Mouse (Mus musculus): Measurements from ENCODE around the gene Celsr3.

Gene Celsr3

GRCm38 (mm10) chr9:108806831-108807230 is 19.3 kb upstream of the Celsr3 start:
- no peak for DNase-seq (ENCODE audit: low spot score in 2 of 2)

GRCm38 (mm10) chr9:108807674-108808073 is 18.4 kb upstream of the Celsr3 start:
- DNase-seq (ENCODE audit: low spot score in 2 of 2): no peak

GRCm38 (mm10) chr9:108808163-108808665 is 17.9 kb upstream of the Celsr3 start, which contains the start of gene Nckipsd:
Nckipsd (plus strand) TSS chr9:108808368.
- DNase-seq (ENCODE audit: low spot score in 2 of 2): peak; percentile 97 to 98

- DNase-seq (ENCODE audit: low spot score in 2 of 2): no peak
These were observed 16.9 kb upstream of the Celsr3 start for GRCm38 (mm10) chr9:108809188-108809587.

- DNase-seq (ENCODE audit: low spot score in 2 of 2): no peak
These were observed 16.4 kb upstream of the Celsr3 start for GRCm38 (mm10) chr9:108809723-108810122.

- DNase-seq (ENCODE audit: low spot score in 2 of 2): no peak
These were observed 15.6 kb upstream of the Celsr3 start for GRCm38 (mm10) chr9:108810516-108810915.

GRCm38 (mm10) chr9:108815557-108815956 is 10.6 kb upstream of the Celsr3 start:
- DNase-seq (ENCODE audit: low spot score in 2 of 2): no peak

- DNase-seq (ENCODE audit: low spot score in 2 of 2): peak in 1 of 2 experiments; percentile 38
These were observed 6.6 kb upstream of the Celsr3 start for GRCm38 (mm10) chr9:108819495-108819894.

- DNase-seq (ENCODE audit: low spot score in 2 of 2): no peak
These were observed 6.0 kb upstream of the Celsr3 start for GRCm38 (mm10) chr9:108820077-108820476.

- DNase-seq (ENCODE audit: low spot score in 2 of 2): no peak
These were observed 1.9 kb upstream of the Celsr3 start for GRCm38 (mm10) chr9:108824144-108824685.

- no peak for DNase-seq (ENCODE audit: low spot score in 2 of 2)
These were observed 1.2 kb upstream of the Celsr3 start for GRCm38 (mm10) chr9:108824755-108825413.

- peak; percentile 64 to 68 for DNase-seq (ENCODE audit: low spot score in 2 of 2)
These were observed 700 bp downstream of the Celsr3 start for GRCm38 (mm10) chr9:108826700-108827340.

- no peak for DNase-seq (ENCODE audit: low spot score in 2 of 2)
These were observed 1.3 kb downstream of the Celsr3 start for GRCm38 (mm10) chr9:108827454-108827853.

GRCm38 (mm10) chr9:108827906-108828305 is 1.8 kb downstream of the Celsr3 start:
- DNase-seq (ENCODE audit: low spot score in 2 of 2): no peak

- no peak for DNase-seq (ENCODE audit: low spot score in 2 of 2)
These were observed 5.5 kb downstream of the Celsr3 start for GRCm38 (mm10) chr9:108831637-108832036.

- DNase-seq (ENCODE audit: low spot score in 2 of 2): peak; percentile 65 to 70
These were observed 6.4 kb downstream of the Celsr3 start for GRCm38 (mm10) chr9:108832390-108833108.

- no peak for DNase-seq (ENCODE audit: low spot score in 2 of 2)
These were observed 16.9 kb downstream of the Celsr3 start for GRCm38 (mm10) chr9:108842989-108843388.

- DNase-seq (ENCODE audit: low spot score in 2 of 2): no peak
These were observed 19.3 kb downstream of the Celsr3 start for GRCm38 (mm10) chr9:108845390-108845789.

- DNase-seq (ENCODE audit: low spot score in 2 of 2): no peak
These were observed 21.3 kb downstream of the Celsr3 start for GRCm38 (mm10) chr9:108847374-108847773.

GRCm38 (mm10) chr9:108848419-108848818 is 22.3 kb downstream of the Celsr3 start:
- no peak for DNase-seq (ENCODE audit: low spot score in 2 of 2)

- no peak for DNase-seq (ENCODE audit: low spot score in 2 of 2)
These were observed 26.9 kb downstream of the Celsr3 start, which contains the start of gene Slc26a6 for GRCm38 (mm10) chr9:108852976-108853375. Slc26a6 (plus strand) TSS chr9:108853283.

- peak; percentile 72 to 78 for DNase-seq (ENCODE audit: low spot score in 2 of 2)
These were observed 27.6 kb downstream of the Celsr3 start for GRCm38 (mm10) chr9:108853635-108854240.

Data from spleen, postnatal 14 days (tissue).